Mouse (Mus musculus) olfactory bulb, adult 2 months (tissue): ENCODE data around the gene Prss45.

Experiments used
- CTCF ChIP-seq: fragments of 200-500 bp; IDR thresholded peaks from 2 replicates; pipeline ENCODE4 v1.5.1; 2012; ENCODE audit warnings: low read depth, mild to moderate bottlenecking, low read length, moderate library complexity; ENCODE audit not compliant: insufficient read depth
- POLR2A ChIP-seq: fragments of 200-500 bp; IDR thresholded peaks from 2 replicates; pipeline ENCODE4 v1.6.1; 2012; ENCODE audit warnings: mild to moderate bottlenecking, low read depth, low read length, moderate library complexity; ENCODE audit not compliant: insufficient read depth

- TF ChIP-seq CTCF, result no peak
- TF ChIP-seq POLR2A, result no peak
Measured at GRCm38 (mm10) chr9:110890026-110890783, 55.8 kb downstream of the Prss45 start.
